Mouse (Mus musculus): ENCODE results near the gene Slu7. TPM values are rescaled to one million over a fixed set of nuclear protein-coding genes. Genes with fewer than 3 reads are reported as not detected.

Gene Slu7
- 10 to 100 TPM; 48.0 to 51.6 TPM for total RNA-seq (2023)

GRCm38 (mm10) chr11:43433254-43434023, at the start of gene Slu7:
TSS of gene Slu7 (plus strand) at chr11:43433744.

GRCm38 (mm10) chr11:43425824-43426413, 7.6 kb upstream of the Slu7 start, which contains the start of gene Pttg1:
TSS of gene Pttg1 (minus strand) at chr11:43426251.

GRCm38 (mm10) chr11:43474225-43474774, 40.8 kb downstream of the Slu7 start, which contains the start of gene C1qtnf2:
TSS of gene C1qtnf2 (plus strand) at chr11:43474276.

Other genes starting within 250 kb of the Slu7 start
- gene Pttg1, start 7.5 kb upstream of the Slu7 start, total RNA-seq (2023) = 10 to 100 TPM; 53.8 to 60.2 TPM
- not detected for gene C1qtnf2, start 40.5 kb downstream of the Slu7 start, total RNA-seq (2023)
- gene Ccnjl, start 95.0 kb downstream of the Slu7 start, total RNA-seq (2023) = not detected
- gene 4933415A04Rik, start 153.3 kb downstream of the Slu7 start, total RNA-seq (2023) = not detected
- gene Fabp6, start 167.8 kb downstream of the Slu7 start, total RNA-seq (2023) = not detected
- gene Pwwp2a, start 248.3 kb downstream of the Slu7 start, total RNA-seq (2023) = 10 to 100 TPM; 26.2 to 29.2 TPM